Mouse (Mus musculus) CD4-positive, CD25-positive, alpha-beta regulatory T cell, adult 9 weeks (primary cell): ENCODE measurements around the gene Fbxl13. TPM values are rescaled to one million over a fixed set of nuclear protein-coding genes. Genes with fewer than 3 reads are reported as not detected.

Source experiments
- polyA plus RNA-seq: library from polyadenylated mRNA; unstranded; fragments of 100-300 nt; shearing (Covaris generic); gene quantifications from one replicate; pipeline ENCODE4 v1.2.1, GENCODE M21; 2017

Gene Fbxl13
- not detected for polyA plus RNA-seq

GRCm38 (mm10) chr5:21645439-21646132, at the start of gene Fbxl13, which contains the start of gene Armc10:
Gene Fbxl13, minus strand, starts transcription at chr5:21645634.
Gene Armc10, plus strand, starts transcription at chr5:21645813.

GRCm38 (mm10) chr5:21543409-21544201, 101.8 kb downstream of the Fbxl13 start, which contains the start of gene Lrrc17:
Gene Lrrc17, plus strand, starts transcription at chr5:21543559.

Other genes with a start within 250 kb of the Fbxl13 start
- gene Ccdc146, start 221.0 kb downstream of the Fbxl13 start, polyA plus RNA-seq: 0.21 TPM
- 2.0 TPM for gene Fam185a, start 220.7 kb downstream of the Fbxl13 start, polyA plus RNA-seq
- gene Lrrc17, start 102.1 kb downstream of the Fbxl13 start, polyA plus RNA-seq: not detected
- 22.9 TPM for gene Armc10, start 179 bp upstream of the Fbxl13 start, polyA plus RNA-seq
- gene Napepld, start 55.8 kb upstream of the Fbxl13 start, polyA plus RNA-seq: 4.5 TPM
- gene Pmpcb, start 91.5 kb upstream of the Fbxl13 start, polyA plus RNA-seq: 74.9 TPM
- gene Dnajc2, start 139.6 kb upstream of the Fbxl13 start, polyA plus RNA-seq: 34.4 TPM
- gene Psmc2, start 139.6 kb upstream of the Fbxl13 start, polyA plus RNA-seq: 163 TPM
- gene Slc26a5, start 220.0 kb upstream of the Fbxl13 start, polyA plus RNA-seq: not detected